Mouse (Mus musculus) lung, embryonic 16.5 days (tissue): Measurements from ENCODE around the gene Gba. TPM values are rescaled to one million over a fixed set of nuclear protein-coding genes. Genes with fewer than 3 reads are reported as not detected.

Experiments
- ATAC-seq: fragments of 200-750 bp; cut with Nextera tagmentation; 2 replicates; pipeline ENCODE4 v1.8.0; 2017; ENCODE audit warnings: low read depth, mild to moderate bottlenecking, moderate library complexity
- H3K27ac ChIP-seq: fragments of 300-500 bp; sonication (generic); 2 replicates; pipeline ENCODE4 v1.5.1; 2014; ENCODE audit warnings: mild to moderate bottlenecking, control low read depth, low read length
- H3K27me3 ChIP-seq: fragments of 300-500 bp; sonication (generic); 2 replicates; pipeline ENCODE4 v1.6.1; 2014; ENCODE audit warnings: low read depth, low read length, mixed read lengths; ENCODE audit not compliant: control insufficient read depth, insufficient read depth
- H3K36me3 ChIP-seq: fragments of 300-500 bp; sonication (generic); 2 replicates; pipeline ENCODE4 v1.6.1; 2014; ENCODE audit warnings: low read length; ENCODE audit not compliant: control insufficient read depth, insufficient read depth
- H3K4me1 ChIP-seq: fragments of 300-500 bp; sonication (generic); replicated peaks from 2 replicates; pipeline ENCODE4 v1.6.1; 2014; ENCODE audit warnings: low read length, mixed read lengths; ENCODE audit not compliant: control insufficient read depth, insufficient read depth
- H3K4me2 ChIP-seq: fragments of 300-500 bp; sonication (generic); 2 replicates; pipeline ENCODE4 v1.6.1; 2014; ENCODE audit warnings: low read depth, low read length, control low read depth
- H3K4me3 ChIP-seq: fragments of 300-500 bp; sonication (generic); 2 replicates; pipeline ENCODE4 v1.5.1; 2014; ENCODE audit warnings: mild to moderate bottlenecking, low read length, control low read depth
- H3K9ac ChIP-seq: fragments of 300-500 bp; sonication (generic); 2 replicates; pipeline ENCODE4 v1.6.1; 2014; ENCODE audit warnings: low read length, control low read depth
- H3K9me3 ChIP-seq: fragments of 300-500 bp; sonication (generic); 2 replicates; pipeline ENCODE4 v1.6.1; 2016; ENCODE audit warnings: low read length; ENCODE audit not compliant: control insufficient read depth
- WGBS: fragments of 180-500 bp; shearing (Covaris S2); extraction: QIAGEN DNeasy Blood & Tissue Kit; methylation state at CpG from one replicate; pipeline ENCODE4 v1.1.7; 2014; 5-methylcytosine and 5-hydroxymethylcytosine counted together
- polyA plus RNA-seq: library from polyadenylated mRNA; unstranded; fragments of >200 nt; fragmentation: Nextera tagmentation; extraction: Ambion mirVana; gene quantifications from 2 replicates; pipeline ENCODE4 v1.2.1, GENCODE M21; 2015

Gba gene
- polyA plus RNA-seq, 1 experiment from 2014 or later, result 46.4 TPM

GRCm38 (mm10) chr3:89237682-89238081 is 35.0 kb downstream of the Gba start:
- Histone ChIP-seq H3K4me2 (no peak overlapping the region), H3K4me3 (no peak overlapping the region), H3K27ac (no peak overlapping the region; the same call in 1 of the 2 replicates), H3K9me3 (no peaks in the 10 kb centered on the region), H3K9ac (no peak overlapping the region), H3K27me3 (no peaks in the 10 kb centered on the region), H3K36me3 (peaks cover 3% of the 10 kb centered on the region; the same call in 1 of the 2 replicates), H3K4me1 (peaks cover 23% of the 10 kb centered on the region)
- WGBS, result 87% methylated on average over 21 of the region's 21 CpGs
- ATAC-seq, result no peak

GRCm38 (mm10) chr3:89238494-89238893 is 35.8 kb downstream of the Gba start:
- Histone ChIP-seq H3K36me3 (peaks cover 3% of the 10 kb centered on the region; the same call in 1 of the 2 replicates), H3K9ac (no peak overlapping the region; the same call in 1 of the 2 replicates), H3K4me3 (no peak overlapping the region), H3K27ac (peak overlapping the region; percentile 36; the same call in 1 of the 2 replicates), H3K9me3 (no peaks in the 10 kb centered on the region), H3K4me2 (no peak overlapping the region), H3K4me1 (peaks cover 16% of the 10 kb centered on the region), H3K27me3 (no peaks in the 10 kb centered on the region)
- peak; percentile 17; the same call in 1 of the 2 replicates for ATAC-seq
- 46% methylated on average over 12 of the region's 12 CpGs for WGBS

- Histone ChIP-seq H3K9me3 (no peaks in the 10 kb centered on the region), H3K36me3 (peaks cover 3% of the 10 kb centered on the region; the same call in 1 of the 2 replicates), H3K4me3 (no peak overlapping the region), H3K4me2 (no peak overlapping the region), H3K27ac (no peak overlapping the region), H3K9ac (no peak overlapping the region), H3K27me3 (no peaks in the 10 kb centered on the region; the same call in 1 of the 2 replicates), H3K4me1 (peaks cover 30% of the 10 kb centered on the region)
- WGBS, result 67% methylated on average over 9 of the region's 9 CpGs
- ATAC-seq, result no peak
Measured at GRCm38 (mm10) chr3:89242331-89242895, 39.7 kb downstream of the Gba start.

GRCm38 (mm10) chr3:89243609-89244008 is 40.9 kb downstream of the Gba start:
- WGBS, result 18% methylated on average over 14 of the region's 14 CpGs
- Histone ChIP-seq H3K9ac (peak overlapping the region; percentile 46), H3K9me3 (no peaks in the 10 kb centered on the region), H3K4me3 (peak overlapping the region; percentile 89), H3K36me3 (no peaks in the 10 kb centered on the region), H3K27ac (peak overlapping the region; percentile 59), H3K27me3 (no peaks in the 10 kb centered on the region; the same call in 1 of the 2 replicates), H3K4me1 (peaks cover 32% of the 10 kb centered on the region), H3K4me2 (peak overlapping the region; percentile 65)
- peak; percentile 55 for ATAC-seq

- H3K4me1 ChIP-seq, result peaks cover 29% of the 10 kb centered on the region
- no peaks in the 10 kb centered on the region; the same call in 1 of the 2 replicates for H3K27me3 ChIP-seq
- H3K4me3 ChIP-seq, result peak overlapping the region; percentile 89
- no peaks in the 10 kb centered on the region for H3K9me3 ChIP-seq
- peak overlapping the region; percentile 65 for H3K4me2 ChIP-seq
- WGBS, result 12% methylated on average over 24 of the region's 25 CpGs
- peak overlapping the region; percentile 77 for H3K27ac ChIP-seq
- peaks cover under 1% of the 10 kb centered on the region; the same call in 1 of the 2 replicates for H3K36me3 ChIP-seq
- peak; percentile 9 for ATAC-seq
- H3K9ac ChIP-seq, result peak overlapping the region; percentile 53
Measured at GRCm38 (mm10) chr3:89244158-89244981, 41.6 kb downstream of the Gba start.

GRCm38 (mm10) chr3:89244982-89245687 is 42.4 kb downstream of the Gba start:
- Histone ChIP-seq H3K4me1 (peaks cover 29% of the 10 kb centered on the region), H3K36me3 (peaks cover 3% of the 10 kb centered on the region; the same call in 1 of the 2 replicates), H3K9me3 (no peaks in the 10 kb centered on the region), H3K4me2 (peak overlapping the region; percentile 65), H3K4me3 (peak overlapping the region; percentile 89), H3K27me3 (no peaks in the 10 kb centered on the region; the same call in 1 of the 2 replicates), H3K27ac (peak overlapping the region; percentile 77), H3K9ac (peak overlapping the region; percentile 53)
- ATAC-seq, result peak; percentile 27; the same call in 1 of the 2 replicates
- 2% methylated on average over 20 of the region's 26 CpGs for WGBS

GRCm38 (mm10) chr3:89245688-89246171 is 43.0 kb downstream of the Gba start, which contains the start of gene Krtcap2:
Gene Krtcap2, plus strand, starts transcription at chr3:89245966.
- Histone ChIP-seq H3K27ac (peak within 1 kb of the TSS; percentile 77), H3K9me3 (no peaks in the 10 kb centered on the region), H3K9ac (peak within 1 kb of the TSS; percentile 92), H3K4me2 (peak within 1 kb of the TSS; percentile 65), H3K36me3 (peaks cover 3% of the 10 kb centered on the region; the same call in 1 of the 2 replicates), H3K27me3 (no peaks in the 10 kb centered on the region; the same call in 1 of the 2 replicates), H3K4me1 (peaks cover 32% of the 10 kb centered on the region), H3K4me3 (peak within 1 kb of the TSS; percentile 89)
- ATAC-seq, result peak; percentile 6
- 4% methylated on average over 20 of the region's 20 CpGs for WGBS

GRCm38 (mm10) chr3:89246261-89247100 is 43.8 kb downstream of the Gba start, which contains the start of gene Trim46:
Gene Trim46, minus strand, starts transcription at chr3:89246309.
- H3K4me1 ChIP-seq, result peaks cover 40% of the 10 kb centered on the region
- H3K9me3 ChIP-seq, result no peaks in the 10 kb centered on the region
- H3K27me3 ChIP-seq, result no peaks in the 10 kb centered on the region; the same call in 1 of the 2 replicates
- WGBS, result under 1% methylated on average over 42 of the region's 42 CpGs
- H3K4me2 ChIP-seq, result peak within 1 kb of the TSS; percentile 65
- peak within 1 kb of the TSS; percentile 89 for H3K4me3 ChIP-seq
- H3K27ac ChIP-seq, result peak within 1 kb of the TSS; percentile 76
- peak within 1 kb of the TSS; percentile 92 for H3K9ac ChIP-seq
- peaks cover 3% of the 10 kb centered on the region; the same call in 1 of the 2 replicates for H3K36me3 ChIP-seq
- ATAC-seq, result peak; percentile 78
